Mouse (Mus musculus) neural tube, embryonic 12.5 days (tissue): ENCODE measurements at regions not wholly inside any gene's neighbourhood (a gene's known extent, or its start where the extent isn't known, plus 50 kb on each side); places are given as distances from the start of the nearest gene placed in this dataset.
A peak's percentile ranks its signal among the peaks of the same experiment; 100 is the strongest.

Experiments
- ATAC-seq: fragments of 200-750 bp; cut with Nextera tagmentation; 2 replicates; pipeline ENCODE4 v1.8.0; 2017; ENCODE audit warnings: low read depth, mild to moderate bottlenecking, moderate TSS enrichment, moderate library complexity; ENCODE audit not compliant: low FRiP score
- H3K27ac ChIP-seq: fragments of 300-500 bp; sonication (generic); 2 replicates; pipeline ENCODE4 v1.5.1; 2016
- H3K27me3 ChIP-seq: fragments of 300-500 bp; sonication (generic); replicated peaks from 2 replicates; pipeline ENCODE4 v1.6.1; 2016; ENCODE audit warnings: mild to moderate bottlenecking
- H3K36me3 ChIP-seq: fragments of 300-500 bp; sonication (generic); 2 replicates; pipeline ENCODE4 v1.6.1; 2016; ENCODE audit warnings: mild to moderate bottlenecking
- H3K4me1 ChIP-seq: fragments of 300-500 bp; sonication (generic); 2 replicates; pipeline ENCODE4 v1.6.1; 2016
- H3K4me2 ChIP-seq: fragments of 300-500 bp; sonication (generic); replicated peaks from 2 replicates; pipeline ENCODE4 v1.6.1; 2016; ENCODE audit warnings: mild to moderate bottlenecking
- H3K4me3 ChIP-seq: fragments of 300-500 bp; sonication (generic); 2 replicates; pipeline ENCODE4 v1.5.1; 2016
- H3K9ac ChIP-seq: fragments of 300-500 bp; sonication (generic); 2 replicates; pipeline ENCODE4 v1.6.1; 2016; ENCODE audit warnings: mild to moderate bottlenecking
- H3K9me3 ChIP-seq: fragments of 300-500 bp; sonication (generic); 2 replicates; pipeline ENCODE4 v1.6.1; 2016; ENCODE audit warnings: mild to moderate bottlenecking
- WGBS: fragments of 180-500 bp; shearing (Covaris S2); methylation state at CpG from one replicate; pipeline ENCODE4 v1.1.7; 2016; 5-methylcytosine and 5-hydroxymethylcytosine counted together

- no peak for ATAC-seq
- no peak overlapping the region for H3K9ac ChIP-seq
- 90% methylated on average over 1 of the region's 1 CpGs for WGBS
These were observed 244.9 kb upstream of the Clec14a start for GRCm38 (mm10) chr12:58513951-58514350.

GRCm38 (mm10) chr12:58512645-58513044 is 243.6 kb upstream of the Clec14a start:
- no peaks in the 10 kb centered on the region for H3K27me3 ChIP-seq
- no peaks in the 10 kb centered on the region for H3K4me1 ChIP-seq
- ATAC-seq = peak; percentile 75; the same call in 1 of the 2 replicates
- no peak overlapping the region for H3K4me2 ChIP-seq
- H3K27ac ChIP-seq = no peak overlapping the region
- H3K9me3 ChIP-seq = no peaks in the 10 kb centered on the region
- no peak overlapping the region for H3K4me3 ChIP-seq
- 55% methylated on average over 7 of the region's 7 CpGs for WGBS
- no peak overlapping the region for H3K9ac ChIP-seq
- H3K36me3 ChIP-seq = no peaks in the 10 kb centered on the region

More at GRCm38 (mm10) chr12:58513951-58514350, 244.9 kb upstream of the Clec14a start:
- Histone ChIP-seq H3K36me3 (no peaks in the 10 kb centered on the region), H3K4me1 (no peaks in the 10 kb centered on the region), H3K9me3 (no peaks in the 10 kb centered on the region), H3K4me2 (no peak overlapping the region), H3K27me3 (no peaks in the 10 kb centered on the region), H3K27ac (no peak overlapping the region), H3K4me3 (no peak overlapping the region)

GRCm38 (mm10) chr12:58504283-58504682 is 235.2 kb upstream of the Clec14a start:
- H3K4me1 ChIP-seq = no peaks in the 10 kb centered on the region
- no peak overlapping the region for H3K4me2 ChIP-seq
- no peaks in the 10 kb centered on the region for H3K9me3 ChIP-seq
- H3K36me3 ChIP-seq = no peaks in the 10 kb centered on the region
- no peak overlapping the region for H3K4me3 ChIP-seq
- ATAC-seq = no peak
- H3K27me3 ChIP-seq = no peaks in the 10 kb centered on the region
- H3K9ac ChIP-seq = no peak overlapping the region
- H3K27ac ChIP-seq = no peak overlapping the region

- Histone ChIP-seq H3K9me3 (no peaks in the 10 kb centered on the region), H3K36me3 (no peaks in the 10 kb centered on the region), H3K4me2 (no peak overlapping the region), H3K27ac (no peak overlapping the region), H3K27me3 (no peaks in the 10 kb centered on the region), H3K4me3 (no peak overlapping the region), H3K4me1 (no peaks in the 10 kb centered on the region), H3K9ac (no peak overlapping the region)
- no peak for ATAC-seq
These were observed 205.1 kb upstream of the Clec14a start for GRCm38 (mm10) chr12:58474181-58474580.

- no peaks in the 10 kb centered on the region for H3K36me3 ChIP-seq
- no peak overlapping the region for H3K4me3 ChIP-seq
- H3K9ac ChIP-seq = no peak overlapping the region
- H3K27ac ChIP-seq = no peak overlapping the region
- WGBS = 64% methylated on average over 1 of the region's 1 CpGs
- no peak for ATAC-seq
- no peaks in the 10 kb centered on the region for H3K4me1 ChIP-seq
- H3K9me3 ChIP-seq = no peaks in the 10 kb centered on the region
- no peak overlapping the region for H3K4me2 ChIP-seq
- no peaks in the 10 kb centered on the region for H3K27me3 ChIP-seq
These were observed 204.4 kb upstream of the Clec14a start for GRCm38 (mm10) chr12:58473511-58473910.

- WGBS = 85% methylated on average over 3 of the region's 3 CpGs
- no peak overlapping the region for H3K27ac ChIP-seq
- H3K27me3 ChIP-seq = no peaks in the 10 kb centered on the region
- H3K4me1 ChIP-seq = no peaks in the 10 kb centered on the region
- no peak overlapping the region for H3K4me2 ChIP-seq
- no peak overlapping the region for H3K9ac ChIP-seq
- no peak for ATAC-seq
- H3K36me3 ChIP-seq = no peaks in the 10 kb centered on the region
- H3K9me3 ChIP-seq = no peaks in the 10 kb centered on the region
- H3K4me3 ChIP-seq = no peak overlapping the region
These were observed 191.4 kb upstream of the Clec14a start for GRCm38 (mm10) chr12:58460465-58460864.

- WGBS = 90% methylated on average over 2 of the region's 2 CpGs
- Histone ChIP-seq H3K27me3 (no peaks in the 10 kb centered on the region), H3K9me3 (no peaks in the 10 kb centered on the region), H3K4me1 (no peaks in the 10 kb centered on the region), H3K4me2 (no peak overlapping the region), H3K9ac (no peak overlapping the region), H3K27ac (no peak overlapping the region), H3K4me3 (no peak overlapping the region), H3K36me3 (no peaks in the 10 kb centered on the region)
- ATAC-seq = no peak
These were observed 185.7 kb upstream of the Clec14a start for GRCm38 (mm10) chr12:58454828-58455227.

GRCm38 (mm10) chr12:58443007-58443406 is 173.9 kb upstream of the Clec14a start:
- Histone ChIP-seq H3K4me3 (no peak overlapping the region), H3K36me3 (no peaks in the 10 kb centered on the region), H3K9me3 (no peaks in the 10 kb centered on the region), H3K27ac (no peak overlapping the region), H3K4me1 (no peaks in the 10 kb centered on the region), H3K4me2 (no peak overlapping the region), H3K9ac (no peak overlapping the region), H3K27me3 (no peaks in the 10 kb centered on the region)
- 63% methylated on average over 3 of the region's 3 CpGs for WGBS
- no peak for ATAC-seq

- Histone ChIP-seq H3K4me2 (no peak overlapping the region), H3K9ac (no peak overlapping the region), H3K36me3 (no peaks in the 10 kb centered on the region), H3K9me3 (no peaks in the 10 kb centered on the region), H3K4me1 (no peaks in the 10 kb centered on the region), H3K27ac (no peak overlapping the region), H3K27me3 (no peaks in the 10 kb centered on the region), H3K4me3 (no peak overlapping the region)
- 93% methylated on average over 2 of the region's 2 CpGs for whole genome bisulfite sequencing
- ATAC-seq = no peak
These were observed 172.9 kb upstream of the Clec14a start for GRCm38 (mm10) chr12:58441962-58442361.

GRCm38 (mm10) chr12:58440666-58441065 is 171.6 kb upstream of the Clec14a start:
- no peak for ATAC-seq
- H3K9ac ChIP-seq = no peak overlapping the region

GRCm38 (mm10) chr12:58437031-58437430 is 167.9 kb upstream of the Clec14a start:
- H3K36me3 ChIP-seq = no peaks in the 10 kb centered on the region
- H3K4me3 ChIP-seq = no peak overlapping the region
- H3K9ac ChIP-seq = no peak overlapping the region
- H3K9me3 ChIP-seq = no peaks in the 10 kb centered on the region
- no peak overlapping the region for H3K4me2 ChIP-seq
- WGBS = 81% methylated on average over 6 of the region's 6 CpGs
- no peak for ATAC-seq
- no peaks in the 10 kb centered on the region for H3K27me3 ChIP-seq
- no peak overlapping the region for H3K27ac ChIP-seq
- H3K4me1 ChIP-seq = no peaks in the 10 kb centered on the region

More at GRCm38 (mm10) chr12:58440666-58441065, 171.6 kb upstream of the Clec14a start:
- Histone ChIP-seq H3K4me2 (no peak overlapping the region), H3K27ac (no peak overlapping the region), H3K9me3 (no peaks in the 10 kb centered on the region), H3K27me3 (no peaks in the 10 kb centered on the region), H3K36me3 (no peaks in the 10 kb centered on the region), H3K4me3 (no peak overlapping the region), H3K4me1 (no peaks in the 10 kb centered on the region)

GRCm38 (mm10) chr12:58434504-58434903 is 165.4 kb upstream of the Clec14a start:
- 73% methylated on average over 5 of the region's 5 CpGs for WGBS
- no peaks in the 10 kb centered on the region for H3K27me3 ChIP-seq
- H3K9ac ChIP-seq = no peak overlapping the region
- no peak for ATAC-seq
- H3K9me3 ChIP-seq = no peaks in the 10 kb centered on the region
- H3K4me1 ChIP-seq = no peaks in the 10 kb centered on the region
- no peak overlapping the region for H3K4me2 ChIP-seq
- H3K4me3 ChIP-seq = no peak overlapping the region
- H3K27ac ChIP-seq = no peak overlapping the region
- no peaks in the 10 kb centered on the region for H3K36me3 ChIP-seq

- no peak overlapping the region for H3K9ac ChIP-seq
- H3K4me3 ChIP-seq = no peak overlapping the region
- H3K4me2 ChIP-seq = no peak overlapping the region
- no peak overlapping the region for H3K27ac ChIP-seq
- no peaks in the 10 kb centered on the region for H3K9me3 ChIP-seq
- H3K4me1 ChIP-seq = no peaks in the 10 kb centered on the region
- no peak for ATAC-seq
- no peaks in the 10 kb centered on the region for H3K27me3 ChIP-seq
- no peaks in the 10 kb centered on the region for H3K36me3 ChIP-seq
- WGBS = 75% methylated on average over 5 of the region's 5 CpGs
These were observed 160.8 kb upstream of the Clec14a start for GRCm38 (mm10) chr12:58429929-58430328.
